Mouse (Mus musculus): ENCODE measurements around the gene Gpr141.

GRCm38 (mm10) chr13:19864241-19864640 is 40.2 kb upstream of the Gpr141 start:
- TF ChIP-seq POLR2A (IDR thresholded peaks at IDR 0.05; ENCODE audit: extremely low read depth, insufficient read depth, low read length) (no peak), CTCF (IDR thresholded peaks at IDR 0.05; ENCODE audit: low read depth, low read length) (no peak)
